Mouse (Mus musculus) brain, embryonic 14.5 days (tissue): ENCODE measurements at regions not wholly inside any gene's neighbourhood (a gene's known extent, or its start where the extent isn't known, plus 50 kb on each side); places are given as distances from the start of the nearest gene placed in this dataset.

ENCODE experiments used
- CTCF ChIP-seq: fragments of 200-500 bp; IDR thresholded peaks from 2 replicates; pipeline ENCODE4 v1.5.1; 2012; ENCODE audit warnings: inconsistent platforms, mild to moderate bottlenecking, moderate library complexity, borderline replicate concordance; ENCODE audit not compliant: insufficient read depth, insufficient read length; ENCODE audit errors: extremely low read depth
- POLR2A ChIP-seq: fragments of 200-500 bp; IDR thresholded peaks from 2 replicates; pipeline ENCODE4 v1.6.1; 2012; ENCODE audit warnings: mild to moderate bottlenecking, inconsistent platforms, borderline replicate concordance; ENCODE audit not compliant: poor library complexity, insufficient read depth, insufficient read length, severe bottlenecking; ENCODE audit errors: extremely low read depth

DNA sequence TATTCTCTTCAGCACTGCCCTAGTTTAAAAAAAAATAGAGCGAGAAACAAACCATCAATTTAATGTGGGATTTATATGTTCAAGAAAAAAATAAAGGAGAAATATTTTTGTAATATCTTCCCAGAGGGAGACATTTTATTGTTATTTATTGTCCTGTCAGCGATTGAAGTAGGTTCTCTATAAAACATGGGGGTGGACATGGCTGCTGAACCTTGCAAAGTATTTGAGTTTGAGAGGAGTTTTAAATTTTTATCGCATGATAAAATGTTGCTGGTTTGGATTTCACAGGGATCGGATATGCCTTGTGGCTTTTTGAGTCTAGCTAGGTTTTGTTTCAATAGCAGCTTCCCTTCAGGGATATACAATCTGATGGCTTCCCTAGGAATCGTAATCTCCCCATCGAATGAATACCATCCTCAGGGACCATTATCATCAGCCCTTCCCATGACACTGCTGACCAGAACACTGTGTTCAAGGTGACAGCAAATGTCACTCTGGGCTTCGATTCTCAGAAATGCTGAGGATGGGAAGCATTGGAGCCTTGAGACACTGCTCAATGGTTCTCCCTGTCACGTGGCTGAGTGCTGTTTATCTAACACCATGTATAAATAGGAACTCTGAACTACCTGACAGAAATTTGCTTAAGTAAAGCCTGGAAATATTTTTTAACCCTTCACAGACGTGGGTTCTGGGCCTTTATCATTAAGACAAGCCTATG, 228.1 kb upstream of the Tram1l1 start:
- no peak for TF ChIP-seq CTCF
- TF ChIP-seq POLR2A, result no peak
